Mouse (Mus musculus): ENCODE measurements around the gene Slc3a2. TPM values are rescaled to one million over a fixed set of nuclear protein-coding genes. Genes with fewer than 3 reads are reported as not detected.

Gene Slc3a2
- polyA plus RNA-seq, 1 experiment from 2014 or later = 161 TPM

GRCm38 (mm10) chr19:8662337-8662736 is 60.8 kb downstream of the Slc3a2 start:
- WGBS = 1% methylated on average over 11 of the region's 11 CpGs
- ATAC-seq (ENCODE audit: low FRiP score) = peak; percentile 69
- Histone ChIP-seq H3K9me3 (ENCODE audit: control insufficient read depth, low read length) (no peaks in the 10 kb centered on the region), H3K9ac (peak overlapping the region; percentile 60), H3K4me3 (replicated peaks; ENCODE audit: low read length) (peak overlapping the region; percentile 36), H3K4me2 (replicated peaks) (peak overlapping the region; percentile 68), H3K4me1 (replicated peaks; ENCODE audit: control insufficient read depth, insufficient read depth, low read length) (no peaks in the 10 kb centered on the region), H3K36me3 (replicated peaks; ENCODE audit: control insufficient read depth, insufficient read depth) (no peaks in the 10 kb centered on the region), H3K27me3 (ENCODE audit: control insufficient read depth, insufficient read depth, low read length) (no peaks in the 10 kb centered on the region), H3K27ac (no peak overlapping the region)
- peak; percentile 72 for DNase-seq (ENCODE audit: low spot score)

GRCm38 (mm10) chr19:8661821-8662307 is 61.3 kb downstream of the Slc3a2 start:
- ATAC-seq (ENCODE audit: low FRiP score) = peak; percentile 75
- WGBS = 2% methylated on average over 35 of the region's 35 CpGs
- peak; percentile 43 for DNase-seq (ENCODE audit: low spot score)
- Histone ChIP-seq H3K27me3 (ENCODE audit: control insufficient read depth, insufficient read depth, low read length) (no peaks in the 10 kb centered on the region), H3K9me3 (ENCODE audit: control insufficient read depth, low read length) (no peaks in the 10 kb centered on the region), H3K4me3 (replicated peaks; ENCODE audit: low read length) (peak overlapping the region; percentile 36), H3K9ac (peak overlapping the region; percentile 60), H3K4me2 (replicated peaks) (peak overlapping the region; percentile 68), H3K27ac (0 out of 2 replicates have a peak overlapping the region, but pooled peaks have one; percentile 22), H3K4me1 (replicated peaks; ENCODE audit: control insufficient read depth, insufficient read depth, low read length) (no peaks in the 10 kb centered on the region), H3K36me3 (replicated peaks; ENCODE audit: control insufficient read depth, insufficient read depth) (no peaks in the 10 kb centered on the region)

Small RNAs within 50 kb of the gene (microRNA-seq; reads per million reads assigned to microRNA genes)
- gene Mir6992 = not detected

Other genes starting within 250 kb of the Slc3a2 start
- 9.2 and 11.9 TPM in 2 replicates for gene Slc22a8, start 132.1 kb downstream of the Slc3a2 start, polyA plus RNA-seq (2014; fragmentation: Nextera tagmentation; extraction: Ambion mirVana)
- 3.5 and 3.7 TPM in 2 replicates for gene Slc22a6, start 105.3 kb downstream of the Slc3a2 start, polyA plus RNA-seq (2014; fragmentation: Nextera tagmentation; extraction: Ambion mirVana)
- gene Chrm1, start 59.6 kb downstream of the Slc3a2 start, polyA plus RNA-seq (2014; fragmentation: Nextera tagmentation; extraction: Ambion mirVana) = 0.30 and 0.35 TPM in 2 replicates
- 80.7 and 80.8 TPM in 2 replicates for gene Wdr74, start 12.5 kb upstream of the Slc3a2 start, polyA plus RNA-seq (2014; fragmentation: Nextera tagmentation; extraction: Ambion mirVana)
- 0.84 and 0.90 TPM in 2 replicates for gene 1700092M07Rik, start 17.3 kb upstream of the Slc3a2 start, polyA plus RNA-seq (2014; fragmentation: Nextera tagmentation; extraction: Ambion mirVana)
- gene Stx5a, start 18.0 kb upstream of the Slc3a2 start, polyA plus RNA-seq (2014; fragmentation: Nextera tagmentation; extraction: Ambion mirVana) = 102 and 103 TPM in 2 replicates
- 120 and 125 TPM in 2 replicates for gene Nxf1, start 33.7 kb upstream of the Slc3a2 start, polyA plus RNA-seq (2014; fragmentation: Nextera tagmentation; extraction: Ambion mirVana)
- gene Tmem223, start 47.6 kb upstream of the Slc3a2 start, polyA plus RNA-seq (2014; fragmentation: Nextera tagmentation; extraction: Ambion mirVana) = 209 and 273 TPM in 2 replicates
- gene Tmem179b, start 51.1 kb upstream of the Slc3a2 start, polyA plus RNA-seq (2014; fragmentation: Nextera tagmentation; extraction: Ambion mirVana) = 29.3 and 37.5 TPM in 2 replicates
- 18.7 TPM in 2 replicates for gene Taf6l, start 63.0 kb upstream of the Slc3a2 start, polyA plus RNA-seq (2014; fragmentation: Nextera tagmentation; extraction: Ambion mirVana)
- 134 and 145 TPM in 2 replicates for gene Polr2g, start 75.2 kb upstream of the Slc3a2 start, polyA plus RNA-seq (2014; fragmentation: Nextera tagmentation; extraction: Ambion mirVana)
- gene Zbtb3, start 79.2 kb upstream of the Slc3a2 start, polyA plus RNA-seq (2014; fragmentation: Nextera tagmentation; extraction: Ambion mirVana) = 6.8 and 7.1 TPM in 2 replicates
- gene Ttc9c, start 96.0 kb upstream of the Slc3a2 start, polyA plus RNA-seq (2014; fragmentation: Nextera tagmentation; extraction: Ambion mirVana) = 46.9 and 56.1 TPM in 2 replicates
- gene Hnrnpul2, start 96.6 kb upstream of the Slc3a2 start, polyA plus RNA-seq (2014; fragmentation: Nextera tagmentation; extraction: Ambion mirVana) = 8.0 and 8.4 TPM in 2 replicates
- gene AC129217.1, start 106.4 kb upstream of the Slc3a2 start, polyA plus RNA-seq (2014; fragmentation: Nextera tagmentation; extraction: Ambion mirVana) = not detected in 2 replicates
- 79.9 and 89.2 TPM in 2 replicates for gene Bscl2, start 114.1 kb upstream of the Slc3a2 start, polyA plus RNA-seq (2014; fragmentation: Nextera tagmentation; extraction: Ambion mirVana)
- gene Gng3, start 115.8 kb upstream of the Slc3a2 start, polyA plus RNA-seq (2014; fragmentation: Nextera tagmentation; extraction: Ambion mirVana) = 508 and 520 TPM in 2 replicates
- 0.82 and 1.1 TPM in 2 replicates for gene Lrrn4cl, start 127.4 kb upstream of the Slc3a2 start, polyA plus RNA-seq (2014; fragmentation: Nextera tagmentation; extraction: Ambion mirVana)
- 129 and 131 TPM in 2 replicates for gene Ubxn1, start 148.1 kb upstream of the Slc3a2 start, polyA plus RNA-seq (2014; fragmentation: Nextera tagmentation; extraction: Ambion mirVana)
- gene Uqcc3, start 157.6 kb upstream of the Slc3a2 start, polyA plus RNA-seq (2014; fragmentation: Nextera tagmentation; extraction: Ambion mirVana) = 49.1 and 60.6 TPM in 2 replicates
- 33.0 and 39.9 TPM in 2 replicates for gene Lbhd1, start 160.4 kb upstream of the Slc3a2 start, polyA plus RNA-seq (2014; fragmentation: Nextera tagmentation; extraction: Ambion mirVana)
- gene Gm49403, start 160.6 kb upstream of the Slc3a2 start, polyA plus RNA-seq (2014; fragmentation: Nextera tagmentation; extraction: Ambion mirVana) = not detected in 2 replicates
- gene 1810009A15Rik, start 165.5 kb upstream of the Slc3a2 start, polyA plus RNA-seq (2014; fragmentation: Nextera tagmentation; extraction: Ambion mirVana) = 42.7 and 49.2 TPM in 2 replicates
- gene Gm49416, start 165.6 kb upstream of the Slc3a2 start, polyA plus RNA-seq (2014; fragmentation: Nextera tagmentation; extraction: Ambion mirVana) = 2.5 TPM in 1 of 2 replicates, not detected in the other
- gene Ints5, start 169.6 kb upstream of the Slc3a2 start, polyA plus RNA-seq (2014; fragmentation: Nextera tagmentation; extraction: Ambion mirVana) = 26.4 and 28.5 TPM in 2 replicates
- 76.8 and 84.1 TPM in 2 replicates for gene Ganab, start 174.7 kb upstream of the Slc3a2 start, polyA plus RNA-seq (2014; fragmentation: Nextera tagmentation; extraction: Ambion mirVana)
- gene B3gat3, start 197.0 kb upstream of the Slc3a2 start, polyA plus RNA-seq (2014; fragmentation: Nextera tagmentation; extraction: Ambion mirVana) = 81.6 and 83.9 TPM in 2 replicates
- gene Rom1, start 206.0 kb upstream of the Slc3a2 start, polyA plus RNA-seq (2014; fragmentation: Nextera tagmentation; extraction: Ambion mirVana) = 1.4 and 1.6 TPM in 2 replicates
- 5.8 and 6.1 TPM in 2 replicates for gene Eml3, start 206.2 kb upstream of the Slc3a2 start, polyA plus RNA-seq (2014; fragmentation: Nextera tagmentation; extraction: Ambion mirVana)
- gene Mta2, start 218.5 kb upstream of the Slc3a2 start, polyA plus RNA-seq (2014; fragmentation: Nextera tagmentation; extraction: Ambion mirVana) = 29.3 and 30.3 TPM in 2 replicates
- 20.0 and 23.0 TPM in 2 replicates for gene Tut1, start 230.5 kb upstream of the Slc3a2 start, polyA plus RNA-seq (2014; fragmentation: Nextera tagmentation; extraction: Ambion mirVana)
- gene Eef1g, start 243.7 kb upstream of the Slc3a2 start, polyA plus RNA-seq (2014; fragmentation: Nextera tagmentation; extraction: Ambion mirVana) = 308 and 316 TPM in 2 replicates